Mouse (Mus musculus): ENCODE results near the gene Pax7. TPM values are rescaled to one million over a fixed set of nuclear protein-coding genes. Genes with fewer than 3 reads are reported as not detected.

Pax7 gene
- polyA plus RNA-seq (2012; fragmentation: generic; extraction: Trizol): 0.37 TPM

DNA sequence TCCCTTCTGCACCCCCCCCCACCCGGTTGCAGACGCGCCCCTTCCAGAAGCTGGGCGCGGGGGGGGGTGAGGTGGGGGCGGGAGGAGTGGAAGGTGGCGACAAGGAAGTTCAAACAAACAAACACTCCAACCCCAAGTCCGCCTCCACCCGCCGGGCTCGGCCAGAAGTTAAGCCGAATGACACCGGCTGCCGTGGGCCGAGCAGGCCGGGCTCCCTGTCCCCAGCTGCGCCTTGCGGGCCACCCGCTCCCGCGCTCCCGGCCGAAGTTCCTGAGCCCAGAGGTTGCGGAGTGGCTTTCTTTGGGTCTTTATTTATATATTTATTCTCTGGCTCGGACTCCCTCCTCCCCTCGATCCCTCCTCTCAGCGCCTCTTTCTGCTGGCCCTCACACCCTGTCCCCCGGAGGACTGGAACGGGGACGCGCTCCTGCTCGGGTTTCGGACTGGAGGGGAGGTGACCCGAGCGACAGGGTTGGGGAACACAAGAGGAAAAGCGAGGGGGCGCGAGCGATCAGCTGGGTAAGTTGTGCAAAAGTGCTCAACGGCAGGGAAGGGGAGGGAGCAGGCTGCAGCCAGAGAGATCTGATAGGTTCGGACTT, at the start of gene Pax7:
Gene Pax7 (minus strand): TSS at position 493 of the 599 bp plus-strand sequence.
- peak within 1 kb of the TSS; percentile 11 for H3K4me3 ChIP-seq
- peaks cover 42% of the 10 kb centered on the region for H3K27me3 ChIP-seq (ENCODE audit: control insufficient read depth, insufficient read depth, insufficient read length)
- H3ac ChIP-seq (ENCODE audit: control insufficient read depth, insufficient read length): no peak within 1 kb of the TSS
- no peaks in the 10 kb centered on the region for H3K36me3 ChIP-seq (ENCODE audit: control insufficient read depth, insufficient read depth)
- no peak for TF ChIP-seq MAX (IDR thresholded peaks at IDR 0.05; ENCODE audit: low read depth)
- no peak for TF ChIP-seq SRF (IDR thresholded peaks at IDR 0.05; ENCODE audit: control insufficient read depth, insufficient read length, low read depth)
- TF ChIP-seq POLR2A (IDR thresholded peaks at IDR 0.05; ENCODE audit: insufficient read length, low read depth): no peak
- peak in 1 of 3 experiments; percentile 12 for TF ChIP-seq MYOD1 (IDR thresholded peaks at IDR 0.05; ENCODE audit: control insufficient read depth in 1 of 3, insufficient read length in 2 of 3, low read depth in 2 of 3)
- TF ChIP-seq TCF3 (IDR thresholded peaks at IDR 0.05; ENCODE audit: insufficient read length, low read depth): no peak
- no peak for TF ChIP-seq REST (IDR thresholded peaks at IDR 0.05; ENCODE audit: insufficient read depth, insufficient read length)
- TF ChIP-seq POLR2AphosphoS2 (IDR thresholded peaks at IDR 0.05; ENCODE audit: insufficient read length, low read depth): no peak
- TF ChIP-seq USF1 (IDR thresholded peaks at IDR 0.05; ENCODE audit: low read depth): no peak
- peak in 1 of 3 experiments; percentile 8 for TF ChIP-seq MYOG (IDR thresholded peaks at IDR 0.05; ENCODE audit: control insufficient read depth in 1 of 3, insufficient read depth in 1 of 3, insufficient read length in 2 of 3, low read depth in 2 of 3)
- no peak for TF ChIP-seq CEBPB (IDR thresholded peaks at IDR 0.05; ENCODE audit: insufficient read depth, poor library complexity, severe bottlenecking)
- TF ChIP-seq E2F4 (IDR thresholded peaks at IDR 0.05; ENCODE audit: insufficient read depth): no peak
- no peak for TF ChIP-seq TCF12 (IDR thresholded peaks at IDR 0.05; ENCODE audit: insufficient read depth, poor library complexity, severe bottlenecking)
- no peaks in the 10 kb centered on the region for H3K79me2 ChIP-seq (ENCODE audit: control insufficient read depth, insufficient read depth)
- peak within 1 kb of the TSS; percentile 60 for H3K4me2 ChIP-seq (ENCODE audit: low read depth)

DNA sequence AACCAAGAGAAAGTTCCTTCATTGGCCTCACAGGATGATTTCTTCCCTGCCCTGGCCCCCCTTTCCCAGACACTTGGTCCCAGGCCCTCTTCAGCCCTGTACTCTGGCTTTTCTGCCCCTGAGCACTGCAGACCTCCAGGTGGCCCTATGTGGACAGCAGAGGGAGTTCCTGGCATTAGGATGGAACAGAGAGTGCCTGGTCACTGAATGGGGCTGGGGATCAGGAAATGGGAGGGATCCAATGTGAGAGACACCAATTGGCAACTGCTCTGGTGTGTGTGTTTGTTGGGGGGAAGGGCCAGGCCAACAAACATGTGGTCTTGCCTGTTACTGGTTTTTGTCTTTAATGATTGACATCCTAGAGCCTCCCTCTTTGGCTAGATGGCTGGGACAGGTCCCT, 48.5 kb upstream of the Pax7 start:
- no peak overlapping the region for H3K4me2 ChIP-seq (ENCODE audit: low read depth)
- no peaks in the 10 kb centered on the region for H3K36me3 ChIP-seq (ENCODE audit: control insufficient read depth, insufficient read depth)
- H3K4me3 ChIP-seq: no peak overlapping the region
- TF ChIP-seq MYOG (IDR thresholded peaks at IDR 0.05; ENCODE audit: control insufficient read depth in 1 of 3, insufficient read depth in 1 of 3, insufficient read length in 2 of 3, low read depth in 2 of 3) (no peak), CEBPB (IDR thresholded peaks at IDR 0.05; ENCODE audit: insufficient read depth, poor library complexity, severe bottlenecking) (no peak), TCF12 (IDR thresholded peaks at IDR 0.05; ENCODE audit: insufficient read depth, poor library complexity, severe bottlenecking) (no peak), REST (IDR thresholded peaks at IDR 0.05; ENCODE audit: insufficient read depth, insufficient read length) (no peak), MAX (IDR thresholded peaks at IDR 0.05; ENCODE audit: low read depth) (no peak)
- no peak overlapping the region for H3ac ChIP-seq (ENCODE audit: control insufficient read depth, insufficient read length)
- H3K27me3 ChIP-seq (ENCODE audit: control insufficient read depth, insufficient read depth, insufficient read length): peaks cover 7% of the 10 kb centered on the region
- no peaks in the 10 kb centered on the region for H3K79me2 ChIP-seq (ENCODE audit: control insufficient read depth, insufficient read depth)

DNA sequence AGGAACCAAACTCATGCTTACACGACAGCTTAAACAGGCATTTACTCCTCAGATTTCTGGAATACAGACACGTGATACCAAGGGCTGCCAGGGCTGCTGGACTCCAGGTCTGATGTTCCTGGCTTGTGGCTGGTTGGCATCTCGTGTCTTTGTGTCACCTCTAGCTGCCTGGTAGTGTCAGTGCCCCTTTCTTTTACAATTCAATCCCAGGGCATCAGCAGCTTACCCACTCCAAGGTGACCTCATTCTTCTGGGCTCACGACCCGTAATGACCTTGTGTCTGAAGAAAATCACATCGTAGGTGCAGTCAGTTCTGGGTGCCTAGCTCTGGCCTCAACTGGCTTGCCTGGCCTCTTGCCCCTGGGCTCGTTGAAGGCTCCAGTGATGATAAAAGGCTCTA, 46.0 kb upstream of the Pax7 start:
- TF ChIP-seq CEBPB (IDR thresholded peaks at IDR 0.05; ENCODE audit: insufficient read depth, poor library complexity, severe bottlenecking) (no peak), MYOD1 (IDR thresholded peaks at IDR 0.05; ENCODE audit: control insufficient read depth in 1 of 3, insufficient read length in 2 of 3, low read depth in 2 of 3) (no peak), TCF3 (IDR thresholded peaks at IDR 0.05; ENCODE audit: insufficient read length, low read depth) (no peak)
- H3K4me3 ChIP-seq: no peak overlapping the region
- no peaks in the 10 kb centered on the region for H3K79me2 ChIP-seq (ENCODE audit: control insufficient read depth, insufficient read depth)
- no peaks in the 10 kb centered on the region for H3K36me3 ChIP-seq (ENCODE audit: control insufficient read depth, insufficient read depth)
- H3K27me3 ChIP-seq (ENCODE audit: control insufficient read depth, insufficient read depth, insufficient read length): peaks cover 7% of the 10 kb centered on the region
- H3K4me2 ChIP-seq (ENCODE audit: low read depth): no peak overlapping the region
- no peak overlapping the region for H3ac ChIP-seq (ENCODE audit: control insufficient read depth, insufficient read length)

DNA sequence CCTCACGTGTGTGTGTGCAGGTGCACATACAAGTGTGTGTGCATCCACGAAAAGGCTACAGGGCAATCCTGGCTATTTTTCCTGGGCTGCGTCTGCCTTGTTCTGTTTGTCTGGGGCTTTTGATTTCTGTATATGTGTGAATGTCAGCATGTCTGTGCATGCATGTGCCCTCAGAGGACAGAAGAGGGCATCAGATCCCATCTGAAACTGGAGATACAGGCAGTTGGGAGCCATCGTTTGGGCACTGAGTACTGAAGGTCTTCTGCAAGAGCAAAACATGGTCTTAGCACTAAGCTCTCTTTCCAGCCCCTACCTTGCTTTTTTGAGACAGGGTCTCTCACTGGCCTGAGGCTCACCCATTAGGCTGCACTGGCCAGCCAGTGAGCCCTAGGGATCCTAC, 45.1 kb upstream of the Pax7 start:
- H3K4me3 ChIP-seq: no peak overlapping the region
- no peaks in the 10 kb centered on the region for H3K79me2 ChIP-seq (ENCODE audit: control insufficient read depth, insufficient read depth)
- no peaks in the 10 kb centered on the region for H3K36me3 ChIP-seq (ENCODE audit: control insufficient read depth, insufficient read depth)
- H3K27me3 ChIP-seq (ENCODE audit: control insufficient read depth, insufficient read depth, insufficient read length): peaks cover 7% of the 10 kb centered on the region
- no peak for TF ChIP-seq USF1 (IDR thresholded peaks at IDR 0.05; ENCODE audit: low read depth)
- TF ChIP-seq MYOD1 (IDR thresholded peaks at IDR 0.05; ENCODE audit: control insufficient read depth in 1 of 3, insufficient read length in 2 of 3, low read depth in 2 of 3): no peak
- no peak for TF ChIP-seq CEBPB (IDR thresholded peaks at IDR 0.05; ENCODE audit: insufficient read depth, poor library complexity, severe bottlenecking)
- TF ChIP-seq REST (IDR thresholded peaks at IDR 0.05; ENCODE audit: insufficient read depth, insufficient read length): no peak
- no peak for TF ChIP-seq SRF (IDR thresholded peaks at IDR 0.05; ENCODE audit: control insufficient read depth, insufficient read length, low read depth)
- no peak for TF ChIP-seq TCF3 (IDR thresholded peaks at IDR 0.05; ENCODE audit: insufficient read length, low read depth)
- H3K4me2 ChIP-seq (ENCODE audit: low read depth): no peak overlapping the region
- H3ac ChIP-seq (ENCODE audit: control insufficient read depth, insufficient read length): no peak overlapping the region

DNA sequence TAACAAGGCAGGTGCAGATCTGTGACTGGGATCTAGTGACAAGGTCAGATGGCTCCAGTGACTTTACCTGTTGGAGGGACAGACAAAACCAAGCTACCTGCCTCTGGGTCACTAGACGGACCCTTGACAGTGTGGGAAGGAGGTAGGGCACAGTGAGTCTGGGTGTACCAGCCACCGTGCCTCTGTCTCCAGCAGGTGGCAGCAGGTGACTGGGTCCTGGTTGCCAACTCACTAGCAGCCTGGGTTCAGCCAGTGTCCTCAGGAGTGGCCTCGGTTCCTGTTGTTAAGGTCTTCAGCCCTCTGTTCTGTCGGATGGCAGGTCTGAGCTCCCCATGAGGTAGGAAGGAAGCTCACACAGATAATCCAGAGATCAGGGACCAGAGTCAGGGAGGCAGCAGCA, 43.9 kb upstream of the Pax7 start:
- no peak overlapping the region for H3ac ChIP-seq (ENCODE audit: control insufficient read depth, insufficient read length)
- peaks cover 7% of the 10 kb centered on the region for H3K27me3 ChIP-seq (ENCODE audit: control insufficient read depth, insufficient read depth, insufficient read length)
- H3K79me2 ChIP-seq (ENCODE audit: control insufficient read depth, insufficient read depth): no peaks in the 10 kb centered on the region
- TF ChIP-seq SRF (IDR thresholded peaks at IDR 0.05; ENCODE audit: control insufficient read depth, insufficient read length, low read depth): no peak
- TF ChIP-seq E2F4 (IDR thresholded peaks at IDR 0.05; ENCODE audit: insufficient read depth): no peak
- H3K4me2 ChIP-seq (ENCODE audit: low read depth): no peak overlapping the region
- H3K36me3 ChIP-seq (ENCODE audit: control insufficient read depth, insufficient read depth): no peaks in the 10 kb centered on the region
- no peak overlapping the region for H3K4me3 ChIP-seq

All from myocyte (in vitro differentiated cells).